Mouse (Mus musculus): Measurements from ENCODE around the gene Dhdds.
A peak's percentile ranks its signal among the peaks of the same experiment; 100 is the strongest.

The Dhdds gene

DNA sequence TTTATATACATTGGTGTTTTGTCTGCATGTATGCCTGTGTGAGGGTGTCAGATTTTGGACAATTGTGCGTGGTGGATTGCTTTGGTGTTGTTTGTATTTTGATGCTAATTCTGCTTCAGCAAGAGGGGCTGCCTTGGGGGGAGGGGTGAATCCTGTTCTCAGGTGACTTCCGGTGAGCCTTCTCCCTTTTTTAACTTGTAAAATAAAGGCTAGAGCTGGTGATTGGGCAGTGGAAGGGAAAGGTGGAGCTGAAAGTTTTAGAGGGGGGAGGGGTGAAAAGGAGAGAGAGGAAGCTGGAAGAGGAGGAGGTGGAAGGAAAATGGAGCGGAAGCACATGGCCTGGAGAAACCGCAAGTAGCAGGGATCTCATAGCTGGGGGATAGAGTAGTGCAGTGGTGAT lies 44.4 kb downstream of the Dhdds start:
- DNase-seq (ENCODE audit: low read depth, low spot score) = no peak

DNA sequence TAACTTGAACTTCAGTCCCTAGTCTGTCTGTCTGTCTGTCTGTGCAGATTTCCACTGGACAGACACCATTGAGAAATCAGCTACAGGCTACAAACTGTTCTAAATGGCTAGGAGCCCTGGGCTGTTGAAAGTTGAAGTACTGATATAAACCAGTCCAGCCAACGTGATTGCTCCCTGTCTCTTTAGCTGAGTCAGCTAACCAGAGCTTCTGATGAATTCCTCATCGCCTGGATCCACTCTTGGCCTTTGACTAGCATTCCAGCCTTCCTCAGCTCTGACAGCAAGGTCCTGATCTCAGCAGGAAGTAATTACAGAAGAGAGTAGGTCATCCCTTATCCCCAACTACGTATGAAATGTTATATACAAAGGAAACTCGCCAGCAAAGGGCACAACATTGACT lies 54.0 kb downstream of the Dhdds start:
- no peak for DNase-seq (ENCODE audit: low read depth, low spot score)

DNA sequence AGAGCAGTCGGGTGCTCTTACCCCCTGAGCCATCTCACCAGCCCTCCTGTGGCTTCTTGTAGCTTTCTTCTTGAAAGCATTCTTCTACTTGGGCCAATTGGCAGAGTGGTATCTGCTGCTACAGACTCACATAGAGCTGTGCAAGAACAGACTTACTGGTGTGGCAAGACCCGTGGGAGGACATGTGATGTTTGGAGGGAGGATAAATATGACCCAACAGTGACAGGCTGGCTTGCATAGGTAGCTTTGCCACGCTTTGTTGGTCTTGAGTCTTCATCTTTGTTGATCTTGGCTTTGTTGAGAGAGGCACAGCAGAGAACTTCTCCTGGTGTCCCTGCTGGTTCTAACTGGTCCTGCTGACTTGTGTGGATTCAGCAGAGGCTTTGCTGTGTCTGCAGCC lies 56.9 kb downstream of the Dhdds start:
- no peak for DNase-seq (ENCODE audit: low read depth, low spot score)

DNA sequence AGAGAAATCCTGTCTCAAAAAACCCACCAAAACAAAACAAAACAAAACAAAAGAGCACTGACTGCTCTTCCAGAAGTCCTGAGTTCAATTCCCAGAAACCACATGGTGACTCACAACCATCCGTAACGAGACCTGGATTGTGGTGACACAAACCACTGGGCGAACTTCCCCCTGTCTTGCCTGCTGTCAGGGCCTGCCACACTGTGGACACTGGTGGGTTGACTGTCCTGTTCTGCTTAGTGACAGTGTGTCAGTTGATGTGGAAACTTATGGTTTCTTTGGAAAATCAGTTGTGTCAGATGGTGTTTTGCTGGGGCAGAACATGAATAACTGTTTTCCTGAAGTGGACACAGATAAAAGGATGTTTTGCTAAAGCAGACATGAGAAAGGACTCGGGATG lies 58.0 kb downstream of the Dhdds start:
- DNase-seq (ENCODE audit: low read depth, low spot score) = no peak

DNA sequence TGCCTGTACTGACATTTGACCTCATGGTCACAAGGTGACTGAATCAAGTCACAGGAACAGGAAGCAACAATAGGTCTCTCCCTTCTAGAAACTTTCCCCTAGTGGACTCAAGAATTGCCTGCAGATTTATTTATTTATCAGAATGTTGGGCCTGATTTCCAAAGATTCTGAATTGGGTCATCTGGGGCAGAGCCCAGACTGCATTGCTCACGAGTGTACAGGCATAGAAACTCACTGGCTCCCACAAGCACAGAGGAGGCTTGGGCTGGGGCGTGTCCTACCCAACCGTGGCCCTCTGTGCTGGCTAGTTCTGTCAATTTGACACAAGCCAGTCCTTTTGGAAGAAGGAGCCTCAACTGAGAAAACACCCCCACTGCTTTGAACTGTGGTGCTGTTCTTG lies 59.1 kb downstream of the Dhdds start:
- DNase-seq (ENCODE audit: low read depth, low spot score) = no peak

DNA sequence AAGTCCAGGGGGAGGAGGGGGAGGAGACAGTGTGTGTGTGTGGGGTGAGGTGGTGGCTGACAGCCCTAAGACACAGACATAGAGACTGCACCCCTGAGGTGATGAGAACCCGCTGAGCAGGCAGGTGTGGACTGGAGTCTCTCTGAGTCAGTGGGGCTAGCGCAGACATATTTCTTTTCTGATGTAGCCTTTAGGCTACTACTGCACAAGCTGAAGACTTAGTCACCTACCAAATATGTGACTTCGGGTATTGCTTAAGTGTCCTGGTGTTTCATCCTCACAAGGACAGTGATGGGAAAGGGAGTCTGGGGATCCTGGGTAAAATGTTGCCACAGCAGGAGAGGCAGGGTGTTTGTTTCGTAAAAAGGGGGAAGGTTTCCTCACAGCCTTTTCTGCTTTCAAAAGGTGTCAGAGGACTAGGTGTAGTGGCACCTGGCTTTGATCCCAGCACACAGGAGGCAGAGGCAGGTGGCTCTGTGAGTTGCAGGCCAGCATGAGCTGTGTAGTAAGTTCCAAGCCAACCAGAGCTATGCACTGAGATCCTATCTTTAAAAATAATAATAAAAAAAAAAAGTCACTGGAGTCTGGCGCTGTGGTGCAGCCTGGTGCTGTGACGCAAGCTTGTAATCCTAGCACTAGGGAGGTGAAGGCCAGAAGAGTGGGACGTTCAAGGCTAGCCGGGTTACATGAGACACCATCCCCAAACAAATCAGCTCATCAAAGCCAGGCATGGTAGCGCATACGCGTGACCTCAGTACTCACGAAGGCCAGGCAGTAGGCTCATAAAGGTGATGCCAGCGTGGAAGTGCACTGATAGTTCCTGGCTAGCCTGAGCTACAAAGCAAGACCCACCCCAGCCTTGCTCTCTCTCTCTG lies 60.1 kb downstream of the Dhdds start:
- DNase-seq (ENCODE audit: low read depth, low spot score) = no peak

DNA sequence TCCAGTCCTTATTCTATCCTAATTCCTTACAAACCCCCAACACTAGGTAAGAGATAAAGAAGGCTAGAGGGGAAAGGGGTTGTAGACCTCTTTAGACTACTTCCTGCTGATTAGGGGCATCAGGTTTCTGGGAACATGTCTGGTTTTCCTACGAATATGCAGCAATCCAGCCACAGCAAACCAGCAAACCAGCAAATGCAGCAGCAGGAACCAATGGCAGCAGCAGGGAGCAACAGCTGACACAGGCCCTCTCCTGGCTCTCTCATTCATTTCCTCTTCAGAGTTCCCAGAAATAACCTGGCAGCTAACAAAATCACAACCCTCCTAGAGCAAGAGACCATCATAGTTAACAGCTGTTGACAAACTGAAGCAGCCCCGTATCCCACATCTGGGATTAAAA lies 62.6 kb downstream of the Dhdds start:
- peak; percentile 55 for DNase-seq (ENCODE audit: low read depth, low spot score)

DNA sequence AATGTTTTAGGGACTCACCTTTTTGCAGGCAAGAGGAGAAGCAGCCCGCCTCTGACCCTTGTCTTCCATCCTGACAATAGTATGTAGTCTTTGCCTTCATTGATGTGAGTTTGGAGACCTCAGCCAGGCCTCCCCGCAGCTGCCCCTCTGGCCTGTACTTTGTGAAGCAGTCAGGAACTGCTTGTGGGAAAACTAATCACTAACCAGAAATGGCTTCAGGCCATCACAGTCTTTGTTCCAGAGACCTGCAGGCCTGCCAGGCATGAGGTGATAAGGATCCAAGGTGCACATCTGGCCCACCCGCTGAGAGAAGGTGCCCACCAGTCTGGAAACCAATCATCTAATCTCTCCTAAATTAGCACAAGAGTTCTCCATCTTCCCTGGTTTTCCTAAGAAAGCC lies 68.9 kb downstream of the Dhdds start:
- DNase-seq (ENCODE audit: low read depth, low spot score) = no peak

DNA sequence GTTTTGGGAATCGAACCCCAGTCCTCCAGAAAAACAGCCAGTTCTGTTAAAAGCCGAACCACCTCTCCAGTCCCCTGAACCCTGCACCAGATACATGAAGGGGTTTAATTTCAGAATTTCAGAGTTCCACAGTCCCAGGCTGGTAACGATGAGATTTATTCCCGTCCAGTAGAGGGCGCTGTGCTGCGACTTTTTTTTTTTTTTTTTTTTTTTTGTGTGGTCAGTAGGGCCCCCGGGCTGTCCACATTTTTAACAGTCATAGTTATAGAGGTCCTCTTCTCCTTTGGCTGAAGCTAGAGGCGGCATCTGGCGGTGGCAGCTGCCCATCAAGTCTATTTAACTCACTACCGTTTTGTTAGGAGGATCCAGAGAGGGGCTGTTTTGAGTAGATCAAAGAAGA lies 69.4 kb downstream of the Dhdds start:
- DNase-seq (ENCODE audit: low read depth, low spot score) = peak; percentile 26

DNA sequence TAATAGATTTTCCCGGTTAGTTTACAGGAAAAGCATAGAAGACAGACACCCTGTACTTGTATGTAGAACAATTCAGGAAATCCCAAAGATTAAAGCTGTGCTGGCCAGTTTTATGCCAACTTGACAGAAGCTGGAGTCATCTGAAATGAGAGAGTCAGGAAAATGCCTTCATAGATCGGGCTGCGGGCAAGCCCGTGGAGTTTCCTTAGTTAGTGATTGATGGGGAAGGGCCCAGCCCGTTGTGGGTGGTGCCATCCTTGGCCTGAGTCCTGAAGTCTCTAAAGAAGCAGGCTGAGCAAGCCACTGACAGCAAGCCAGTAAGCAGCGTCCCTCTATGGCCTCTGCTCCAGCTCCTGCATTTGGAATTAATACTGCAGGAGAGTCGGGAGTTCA lies 71.4 kb downstream of the Dhdds start:
- DNase-seq (ENCODE audit: low read depth, low spot score) = no peak

DNA sequence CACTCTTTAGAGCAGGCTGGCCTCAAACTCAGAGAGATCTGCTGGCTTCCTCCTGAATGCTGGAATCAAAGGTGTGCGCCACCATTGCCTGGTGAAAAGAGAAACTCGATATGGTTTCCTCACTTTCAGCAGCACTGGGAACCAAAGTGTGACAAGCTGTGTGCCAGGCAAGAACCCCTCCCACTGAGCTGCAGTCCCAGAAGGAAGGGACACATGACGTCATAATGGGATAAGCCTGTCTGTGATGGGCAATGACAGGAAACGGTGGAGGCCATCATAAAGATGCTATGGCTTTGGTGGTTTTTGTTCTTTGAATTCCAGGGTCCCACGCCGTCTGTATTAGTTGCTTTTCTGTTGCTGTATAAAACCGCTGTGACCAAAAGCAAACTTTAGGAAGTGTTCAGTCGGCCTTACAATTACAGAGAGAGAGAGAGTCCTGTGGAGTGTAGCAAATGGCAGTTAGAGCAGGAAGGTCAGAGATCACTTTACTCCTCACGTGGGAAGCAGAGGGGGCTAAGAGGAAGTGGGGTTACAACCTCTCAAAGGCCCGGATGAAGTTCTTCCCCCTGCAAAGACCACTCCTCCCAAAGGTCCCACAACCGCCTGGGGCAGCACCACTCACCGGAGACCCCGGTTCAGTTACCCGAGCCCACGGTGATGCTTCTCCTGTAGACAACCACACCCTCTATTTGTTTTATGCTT lies 72.0 kb downstream of the Dhdds start:
- DNase-seq (ENCODE audit: low read depth, low spot score) = peak; percentile 53

DNA sequence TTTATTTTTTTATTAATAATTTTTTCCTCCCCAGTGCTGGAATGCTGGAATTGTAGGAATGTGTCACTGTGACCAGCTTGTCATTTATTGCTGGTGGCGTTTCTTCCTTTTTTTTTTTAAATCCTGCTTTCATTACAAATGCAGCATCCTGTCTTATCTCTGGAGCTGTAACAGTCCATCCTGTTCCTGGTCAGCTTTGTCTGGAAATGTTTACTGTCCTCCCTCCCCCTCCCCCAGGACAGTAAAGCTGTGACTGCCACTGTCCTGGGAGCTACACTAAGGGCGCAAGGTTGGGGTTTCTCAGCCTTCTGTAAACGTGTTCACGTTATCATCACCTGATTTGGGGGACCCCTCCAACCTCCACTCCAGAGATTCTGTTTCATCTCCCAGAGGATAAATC lies 75.5 kb downstream of the Dhdds start:
- no peak for DNase-seq (ENCODE audit: low read depth, low spot score)

DNA sequence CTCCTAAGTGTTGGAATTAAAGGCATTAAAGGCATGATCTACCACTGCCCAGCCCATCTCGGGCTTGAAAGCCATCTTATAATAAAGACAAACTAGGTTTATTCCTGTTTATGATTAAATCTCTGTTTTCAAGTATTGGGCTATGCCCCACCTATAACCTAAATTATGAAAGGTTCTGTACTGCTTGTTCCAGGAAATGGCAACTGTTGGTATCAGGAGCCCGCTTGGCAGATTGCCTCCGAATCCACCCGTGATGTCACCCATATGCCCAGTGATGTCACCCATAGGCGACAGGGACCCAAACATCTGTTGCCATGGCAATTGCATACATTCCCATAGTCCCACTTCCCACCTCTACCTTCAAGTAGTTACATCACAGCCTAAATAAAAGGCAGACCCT lies 77.0 kb downstream of the Dhdds start:
- no peak for DNase-seq (ENCODE audit: low read depth, low spot score)
